Mouse (Mus musculus): ENCODE measurements around the gene Bnip3. TPM values are rescaled to one million over a fixed set of nuclear protein-coding genes. Genes with fewer than 3 reads are reported as not detected.

Gene Bnip3
- polyA plus RNA-seq, 1 experiment = 0.94 TPM

- no peaks in the 10 kb centered on the region for H3K9me3 ChIP-seq (ENCODE audit: control insufficient read depth, low read length)
- peaks cover 64% of the 10 kb centered on the region for H3K36me3 ChIP-seq (ENCODE audit: control insufficient read depth)
- no peak overlapping the region for H3K4me3 ChIP-seq (replicated peaks)
- H3K27me3 ChIP-seq (ENCODE audit: control insufficient read depth) = no peaks in the 10 kb centered on the region
- no peak for TF ChIP-seq GATA1 (IDR thresholded peaks at IDR 0.05; ENCODE audit: low read length)
- TF ChIP-seq TAL1 (IDR thresholded peaks at IDR 0.05; ENCODE audit: low read length) = no peak
- peaks cover 38% of the 10 kb centered on the region for H3K4me1 ChIP-seq (ENCODE audit: control insufficient read depth)
Observed at GRCm38 (mm10) chr7:138850083-138850482, 59.2 kb downstream of the Bnip3 start.

- no peaks in the 10 kb centered on the region for H3K9me3 ChIP-seq (ENCODE audit: control insufficient read depth, low read length)
- peak overlapping the region; percentile 89 for H3K4me3 ChIP-seq (replicated peaks)
- TF ChIP-seq TAL1 (IDR thresholded peaks at IDR 0.05; ENCODE audit: low read length) (no peak), GATA1 (IDR thresholded peaks at IDR 0.05; ENCODE audit: low read length) (no peak)
- H3K36me3 ChIP-seq (ENCODE audit: control insufficient read depth) = peaks cover 50% of the 10 kb centered on the region
- peaks cover 43% of the 10 kb centered on the region for H3K4me1 ChIP-seq (ENCODE audit: control insufficient read depth)
- H3K27me3 ChIP-seq (ENCODE audit: control insufficient read depth) = no peaks in the 10 kb centered on the region
Observed at GRCm38 (mm10) chr7:138848028-138848920, 61.0 kb downstream of the Bnip3 start.

DNA sequence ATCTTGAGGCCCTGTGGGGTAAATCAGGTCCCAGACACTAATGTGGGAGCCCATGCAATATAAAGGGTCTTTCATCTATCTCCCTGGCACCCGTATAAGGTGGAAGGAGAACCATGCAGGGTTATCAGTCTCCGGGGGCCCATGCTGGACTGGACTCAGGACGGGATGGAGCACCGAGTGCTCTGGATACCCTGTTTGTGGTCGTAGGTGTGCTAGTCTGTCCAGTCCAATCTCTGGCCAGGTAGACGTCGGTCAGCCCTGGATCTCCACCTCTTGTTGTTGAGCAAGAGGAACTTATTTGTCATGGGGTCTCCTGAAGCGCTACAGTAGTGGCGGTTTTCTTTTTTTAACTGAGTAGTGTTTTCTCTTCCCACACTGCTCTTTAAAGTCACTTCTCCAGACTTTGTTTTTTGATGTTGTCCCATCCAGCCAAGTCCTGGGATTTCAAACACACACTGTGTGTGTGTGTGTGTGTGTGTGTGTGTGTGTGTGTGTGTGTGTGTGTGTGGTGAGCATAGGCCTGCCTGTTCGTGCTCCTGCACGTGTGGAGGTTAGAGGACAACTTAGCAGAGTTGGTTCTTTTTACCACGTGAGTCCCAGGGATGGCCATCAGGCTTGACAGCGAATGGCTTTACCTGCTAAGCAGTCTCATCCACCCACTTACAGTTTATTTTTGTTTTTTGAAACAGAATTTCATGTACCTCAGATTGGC lies 61.8 kb downstream of the Bnip3 start:
- Histone ChIP-seq H3K4me1 (ENCODE audit: control insufficient read depth) (peaks cover 43% of the 10 kb centered on the region), H3K4me3 (replicated peaks) (peak overlapping the region; percentile 89)

DNA sequence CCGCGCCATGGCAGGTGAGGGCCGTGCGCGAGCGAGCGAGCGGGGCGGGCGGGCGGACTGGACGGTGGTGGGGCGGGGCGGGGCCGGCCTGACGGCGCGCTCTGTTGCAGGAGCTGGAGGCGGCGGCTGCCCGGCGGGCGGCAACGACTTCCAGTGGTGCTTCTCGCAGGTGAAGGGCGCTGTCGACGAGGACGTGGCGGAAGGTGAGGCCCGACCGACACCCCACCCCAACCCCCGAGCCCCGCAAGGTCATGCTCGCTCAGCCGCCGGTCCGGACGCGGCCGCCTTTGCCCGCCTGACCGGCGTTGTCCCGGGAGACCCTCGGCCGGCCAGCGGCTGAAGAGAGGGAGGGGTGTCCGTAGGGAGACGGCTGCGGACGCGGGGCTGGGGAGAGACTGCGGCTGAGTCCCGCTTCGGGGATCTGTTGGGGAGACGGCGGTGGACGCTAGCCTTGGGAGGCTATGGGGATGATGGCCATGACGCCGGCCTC lies 62.8 kb downstream of the Bnip3 start:
- Histone ChIP-seq H3K9me3 (ENCODE audit: control insufficient read depth, low read length) (no peaks in the 10 kb centered on the region), H3K4me3 (replicated peaks) (peak overlapping the region; percentile 89), H3K36me3 (ENCODE audit: control insufficient read depth) (peaks cover 33% of the 10 kb centered on the region), H3K4me1 (ENCODE audit: control insufficient read depth) (peaks cover 43% of the 10 kb centered on the region), H3K27me3 (ENCODE audit: control insufficient read depth) (no peaks in the 10 kb centered on the region)
- TF ChIP-seq TAL1 (IDR thresholded peaks at IDR 0.05; ENCODE audit: low read length) = no peak
- no peak for TF ChIP-seq GATA1 (IDR thresholded peaks at IDR 0.05; ENCODE audit: low read length)

More for the DNA sequence above, 61.8 kb downstream of the Bnip3 start:
- peaks cover 42% of the 10 kb centered on the region for H3K36me3 ChIP-seq (ENCODE audit: control insufficient read depth)
- H3K9me3 ChIP-seq (ENCODE audit: control insufficient read depth, low read length) = no peaks in the 10 kb centered on the region
- TF ChIP-seq GATA1 (IDR thresholded peaks at IDR 0.05; ENCODE audit: low read length) (no peak), TAL1 (IDR thresholded peaks at IDR 0.05; ENCODE audit: low read length) (no peak)
- H3K27me3 ChIP-seq (ENCODE audit: control insufficient read depth) = no peaks in the 10 kb centered on the region

DNA sequence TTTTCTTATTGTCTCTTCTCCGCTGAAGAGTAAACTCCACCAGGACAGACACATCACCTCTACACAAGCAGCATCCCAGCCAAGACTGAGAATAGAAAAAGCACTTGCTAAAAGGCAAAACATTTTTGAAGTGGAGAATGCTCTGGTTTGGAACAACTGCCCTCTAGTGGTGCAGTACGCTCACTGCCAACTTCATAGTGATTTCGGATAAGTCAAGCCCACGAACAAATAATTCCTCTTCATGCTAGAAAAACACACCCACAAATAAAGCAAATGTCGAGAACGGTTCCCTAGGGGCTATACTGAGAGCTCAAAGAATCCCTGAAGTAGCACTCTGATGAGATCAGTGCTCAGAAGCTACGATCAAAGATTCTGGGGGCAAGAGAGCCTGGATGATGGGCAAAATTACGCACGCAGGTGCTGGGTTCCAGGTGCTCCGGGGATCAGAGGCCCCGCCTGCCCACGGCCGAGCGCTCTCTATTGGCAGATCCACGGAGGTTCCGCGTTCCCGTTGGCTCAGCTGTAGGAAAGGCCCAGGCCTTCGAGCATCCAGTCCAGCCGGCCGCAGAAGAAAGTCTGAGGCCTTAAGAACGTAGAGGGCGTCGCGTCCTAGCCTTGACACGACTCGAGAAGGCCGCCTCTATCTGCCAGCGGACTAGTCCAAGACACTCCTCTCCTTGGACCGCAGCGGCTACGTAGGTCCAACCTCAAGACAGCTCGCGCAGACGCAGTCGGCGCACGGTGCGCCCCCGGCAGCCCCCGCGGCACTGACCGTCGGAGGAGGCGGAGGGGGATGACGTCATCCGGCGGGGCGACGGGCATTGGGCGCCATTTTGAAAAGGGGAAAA lies 63.6 kb downstream of the Bnip3 start, which contains the start of the genes Ppp2r2d and Mapk1ip1:
TSS of gene Ppp2r2d (plus strand) at position 536 of the 848 bp plus-strand sequence.
TSS of gene Mapk1ip1 (minus strand) at position 730 of the 848 bp plus-strand sequence.
- H3K9me3 ChIP-seq (ENCODE audit: control insufficient read depth, low read length) = no peaks in the 10 kb centered on the region
- no peaks in the 10 kb centered on the region for H3K27me3 ChIP-seq (ENCODE audit: control insufficient read depth)
- peak within 1 kb of the TSS; percentile 89 for H3K4me3 ChIP-seq (replicated peaks)
- H3K36me3 ChIP-seq (ENCODE audit: control insufficient read depth) = peaks cover 28% of the 10 kb centered on the region
- H3K4me1 ChIP-seq (ENCODE audit: control insufficient read depth) = peaks cover 43% of the 10 kb centered on the region
- TF ChIP-seq GATA1 (IDR thresholded peaks at IDR 0.05; ENCODE audit: low read length) (no peak), TAL1 (IDR thresholded peaks at IDR 0.05; ENCODE audit: low read length) (no peak)

GRCm38 (mm10) chr7:138845111-138845510 lies 64.2 kb downstream of the Bnip3 start:
- H3K27me3 ChIP-seq (ENCODE audit: control insufficient read depth) = no peaks in the 10 kb centered on the region
- H3K4me3 ChIP-seq (replicated peaks) = peak overlapping the region; percentile 89
- peaks cover 41% of the 10 kb centered on the region for H3K4me1 ChIP-seq (ENCODE audit: control insufficient read depth)
- H3K36me3 ChIP-seq (ENCODE audit: control insufficient read depth) = peaks cover 21% of the 10 kb centered on the region
- TF ChIP-seq TAL1 (IDR thresholded peaks at IDR 0.05; ENCODE audit: low read length) (no peak), GATA1 (IDR thresholded peaks at IDR 0.05; ENCODE audit: low read length) (no peak)
- H3K9me3 ChIP-seq (ENCODE audit: control insufficient read depth, low read length) = no peaks in the 10 kb centered on the region

DNA sequence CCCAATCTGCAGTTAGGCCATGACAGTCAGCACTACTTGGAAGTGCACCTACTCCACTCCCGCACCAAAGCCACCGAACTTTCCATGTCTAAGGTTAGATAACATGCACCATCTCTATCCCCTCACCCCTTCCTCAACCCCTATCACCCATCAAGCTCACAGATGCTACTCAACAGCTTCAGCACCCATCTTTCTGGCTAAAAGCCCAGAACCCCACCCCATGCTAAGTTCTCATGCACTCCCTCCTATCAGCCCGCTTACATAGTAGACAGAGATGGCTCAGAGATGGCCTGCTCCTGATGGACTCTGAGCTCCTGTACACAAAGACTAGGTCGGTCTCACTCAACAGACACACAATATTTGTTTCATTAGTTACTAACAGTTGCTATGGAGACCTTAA lies 65.9 kb downstream of the Bnip3 start:
- TF ChIP-seq GATA1 (IDR thresholded peaks at IDR 0.05; ENCODE audit: low read length) (no peak), TAL1 (IDR thresholded peaks at IDR 0.05; ENCODE audit: low read length) (no peak)
- Histone ChIP-seq H3K27me3 (ENCODE audit: control insufficient read depth) (no peaks in the 10 kb centered on the region), H3K4me1 (ENCODE audit: control insufficient read depth) (peaks cover 34% of the 10 kb centered on the region), H3K4me3 (replicated peaks) (no peak overlapping the region), H3K36me3 (ENCODE audit: control insufficient read depth) (peaks cover 7% of the 10 kb centered on the region), H3K9me3 (ENCODE audit: control insufficient read depth, low read length) (no peaks in the 10 kb centered on the region)

DNA sequence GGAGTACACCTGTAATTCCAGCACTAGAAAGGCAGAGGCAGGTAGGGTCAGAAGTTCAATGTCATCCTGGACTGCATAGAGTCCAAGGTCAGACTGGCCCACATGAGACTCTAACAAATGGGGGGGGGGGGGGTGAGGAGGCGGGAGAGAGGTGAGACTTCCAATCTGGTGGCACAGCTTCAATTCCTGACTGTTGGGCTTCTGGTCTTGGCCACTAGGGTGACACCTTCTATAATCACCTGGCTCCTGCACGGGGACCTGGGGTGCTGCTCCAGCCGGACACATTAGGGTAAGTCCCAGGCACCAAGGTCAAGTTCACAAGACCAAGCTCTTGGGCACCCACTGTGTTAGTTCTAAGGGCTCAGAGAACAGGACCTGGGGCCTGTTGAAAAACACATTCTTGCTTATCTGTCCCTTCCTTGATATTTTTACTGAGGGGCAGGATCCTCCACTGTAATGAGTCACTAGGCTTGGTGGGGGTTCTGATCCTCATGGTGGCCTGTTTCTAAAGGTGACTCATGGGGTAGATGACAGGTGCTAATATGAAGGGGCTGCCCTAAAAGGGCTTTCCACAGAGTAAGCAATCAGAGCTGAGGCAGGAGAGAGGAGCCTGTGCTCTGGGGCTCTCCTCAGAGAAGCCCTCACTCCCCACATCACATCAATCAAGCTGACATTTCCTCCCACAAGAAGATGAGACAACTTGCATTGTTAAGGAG lies 67.7 kb downstream of the Bnip3 start:
- TF ChIP-seq GATA1 (IDR thresholded peaks at IDR 0.05; ENCODE audit: low read length) = no peak
- no peak for TF ChIP-seq TAL1 (IDR thresholded peaks at IDR 0.05; ENCODE audit: low read length)
- Histone ChIP-seq H3K27me3 (ENCODE audit: control insufficient read depth) (no peaks in the 10 kb centered on the region), H3K4me1 (ENCODE audit: control insufficient read depth) (peaks cover 16% of the 10 kb centered on the region), H3K4me3 (replicated peaks) (no peak overlapping the region), H3K9me3 (ENCODE audit: control insufficient read depth, low read length) (no peaks in the 10 kb centered on the region), H3K36me3 (ENCODE audit: control insufficient read depth) (peaks cover 2% of the 10 kb centered on the region; the same call in 1 of the 2 replicates)

Other genes starting within 250 kb of the Bnip3 start
- gene Ppp2r2d, start 63.4 kb downstream of the Bnip3 start, polyA plus RNA-seq (2012) = 1.9 and 2.0 TPM in 2 replicates
- 0.38 and 0.76 TPM in 2 replicates for gene Mapk1ip1, start 63.2 kb downstream of the Bnip3 start, polyA plus RNA-seq (2012)
- not detected in 2 replicates for gene Jakmip3, start 31.2 kb upstream of the Bnip3 start, polyA plus RNA-seq (2012)
- not detected in 2 replicates for gene Dpysl4, start 176.5 kb upstream of the Bnip3 start, polyA plus RNA-seq (2012)